Mouse (Mus musculus) hindbrain, embryonic 11.5 days (tissue): ENCODE data around the gene Strap. TPM values are rescaled to one million over a fixed set of nuclear protein-coding genes. Genes with fewer than 3 reads are reported as not detected.

Experiments
- ATAC-seq: fragments of 200-750 bp; cut with Nextera tagmentation; 2 replicates; pipeline ENCODE4 v1.8.0; 2017; ENCODE audit warnings: mild to moderate bottlenecking, moderate TSS enrichment, moderate library complexity; ENCODE audit not compliant: low FRiP score
- DNase-seq: peaks from one replicate; pipeline ENCODE4 v3.0.0-alpha.2; 2015; ENCODE audit warnings: low spot score
- H3K27ac ChIP-seq: fragments of 300-500 bp; sonication (generic); 2 replicates; pipeline ENCODE4 v1.5.1; 2014; ENCODE audit warnings: mild to moderate bottlenecking, low read depth, low read length
- H3K27me3 ChIP-seq: fragments of 300-500 bp; sonication (generic); 2 replicates; pipeline ENCODE4 v1.6.1; 2014; ENCODE audit warnings: mild to moderate bottlenecking, low read length, moderate library complexity, mixed read lengths; ENCODE audit not compliant: control insufficient read depth, insufficient read depth
- H3K36me3 ChIP-seq: fragments of 300-500 bp; sonication (generic); 2 replicates; pipeline ENCODE4 v1.6.1; 2014; ENCODE audit warnings: mild to moderate bottlenecking, low read length, moderate library complexity, mixed read lengths; ENCODE audit not compliant: control insufficient read depth, insufficient read depth
- H3K4me1 ChIP-seq: fragments of 300-500 bp; sonication (generic); replicated peaks from 2 replicates; pipeline ENCODE4 v1.6.1; 2014; ENCODE audit warnings: low read length, mixed read lengths; ENCODE audit not compliant: control insufficient read depth, insufficient read depth
- H3K4me2 ChIP-seq: fragments of 300-500 bp; sonication (generic); replicated peaks from 2 replicates; pipeline ENCODE4 v1.6.1; 2014; ENCODE audit warnings: mild to moderate bottlenecking, low read depth, low read length
- H3K4me3 ChIP-seq: fragments of 300-500 bp; sonication (generic); 2 replicates; pipeline ENCODE4 v1.5.1; 2014; ENCODE audit warnings: low read depth, low read length
- H3K9ac ChIP-seq: fragments of 300-500 bp; sonication (generic); 2 replicates; pipeline ENCODE4 v1.6.1; 2014; ENCODE audit warnings: low read depth, low read length
- H3K9me3 ChIP-seq: fragments of 300-500 bp; sonication (generic); 2 replicates; pipeline ENCODE4 v1.6.1; 2016; ENCODE audit warnings: low read length; ENCODE audit not compliant: control insufficient read depth
- WGBS: fragments of 180-500 bp; shearing (Covaris S2); extraction: QIAGEN DNeasy Blood & Tissue Kit; methylation state at CpG from one replicate; pipeline ENCODE4 v1.1.7; 2014; 5-methylcytosine and 5-hydroxymethylcytosine counted together
- polyA plus RNA-seq: library from polyadenylated mRNA; unstranded; fragments of >200 nt; fragmentation: Nextera tagmentation; extraction: Ambion mirVana; gene quantifications from 2 replicates; pipeline ENCODE4 v1.2.1, GENCODE M21; 2014

Gene Strap
- polyA plus RNA-seq, 1 experiment from 2014 or later: 245 TPM

- H3K27me3 ChIP-seq: no peaks in the 10 kb centered on the region
- H3K9me3 ChIP-seq: no peaks in the 10 kb centered on the region
- H3K4me3 ChIP-seq: no peak overlapping the region
- 51% methylated on average over 8 of the region's 8 CpGs for WGBS
- no peak overlapping the region for H3K4me2 ChIP-seq
- peak; percentile 34 for ATAC-seq
- H3K36me3 ChIP-seq: no peaks in the 10 kb centered on the region
- 0 out of 2 replicates have a peak, but pooled peaks cover 3% of the 10 kb centered on the region for H3K4me1 ChIP-seq
- H3K9ac ChIP-seq: no peak overlapping the region
- H3K27ac ChIP-seq: no peak overlapping the region
- DNase-seq: no peak
Measured at GRCm38 (mm10) chr6:137759681-137760080, 24.8 kb downstream of the Strap start.

DNA sequence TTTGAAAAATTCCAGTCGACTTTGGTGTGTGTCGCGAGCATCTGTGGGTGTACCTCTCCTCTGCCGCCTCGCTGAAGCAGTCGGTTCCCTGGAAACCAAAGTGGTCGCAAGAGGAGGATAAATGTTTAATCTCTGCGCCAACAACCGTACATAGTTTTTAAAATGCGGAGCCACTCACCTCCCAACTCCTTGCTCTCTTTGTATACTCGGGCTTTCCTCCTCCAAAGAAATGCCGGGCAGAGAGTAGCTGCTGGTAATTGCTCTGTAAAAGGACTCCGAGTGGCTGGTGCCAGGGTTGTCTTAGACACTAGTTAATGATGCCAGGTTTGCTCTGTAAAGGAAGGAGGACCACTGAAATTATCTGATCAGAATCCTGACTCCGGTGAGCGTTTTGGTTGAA, 26.1 kb downstream of the Strap start:
- Histone ChIP-seq H3K4me2 (no peak overlapping the region), H3K4me3 (no peak overlapping the region), H3K9ac (no peak overlapping the region), H3K27ac (no peak overlapping the region), H3K27me3 (no peaks in the 10 kb centered on the region), H3K36me3 (no peaks in the 10 kb centered on the region), H3K9me3 (no peaks in the 10 kb centered on the region), H3K4me1 (no peaks in the 10 kb centered on the region)
- no peak for ATAC-seq
- DNase-seq: no peak
- 87% methylated on average over 15 of the region's 15 CpGs for WGBS

DNA sequence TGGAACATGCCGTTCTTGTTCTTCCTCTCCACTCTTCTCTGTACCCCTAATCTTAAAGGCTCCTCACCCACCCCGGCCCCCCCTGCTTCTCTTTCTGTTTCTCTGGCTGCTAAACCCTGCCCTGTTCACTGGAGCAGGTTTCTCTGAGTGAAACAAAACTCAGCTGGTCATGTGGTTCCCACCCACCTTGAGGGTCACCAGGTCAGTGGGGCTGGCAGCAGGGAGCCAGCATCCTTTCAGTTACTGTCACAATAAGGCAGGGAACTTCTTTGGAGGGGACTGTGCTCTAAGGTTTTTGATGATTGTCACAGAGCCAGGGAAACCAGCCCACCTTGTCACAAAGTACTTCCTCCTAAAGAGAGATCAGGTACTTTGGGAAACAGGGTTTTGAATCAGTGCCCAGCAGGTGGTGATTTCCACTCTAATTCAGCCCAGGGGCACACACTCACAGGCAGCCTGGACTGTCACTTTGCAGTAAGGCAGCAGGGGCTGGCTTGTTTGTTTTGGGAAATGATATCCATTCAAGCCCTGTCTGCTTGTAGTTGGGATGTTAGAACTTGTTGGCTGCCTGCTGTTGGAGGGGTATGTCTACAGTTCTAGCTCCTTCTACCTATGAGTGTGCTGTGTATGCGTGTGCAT, 29.8 kb downstream of the Strap start:
- Histone ChIP-seq H3K27me3 (no peaks in the 10 kb centered on the region), H3K4me2 (no peak overlapping the region), H3K9me3 (no peaks in the 10 kb centered on the region), H3K4me1 (no peaks in the 10 kb centered on the region), H3K36me3 (no peaks in the 10 kb centered on the region), H3K4me3 (no peak overlapping the region), H3K9ac (no peak overlapping the region), H3K27ac (no peak overlapping the region)
- DNase-seq (no peak), ATAC-seq (no peak)
- WGBS: 35% methylated on average over 3 of the region's 3 CpGs

- DNase-seq: no peak
- ATAC-seq: no peak
- Histone ChIP-seq H3K4me3 (no peak overlapping the region), H3K9ac (no peak overlapping the region), H3K4me1 (no peaks in the 10 kb centered on the region), H3K27me3 (no peaks in the 10 kb centered on the region), H3K27ac (no peak overlapping the region), H3K9me3 (no peaks in the 10 kb centered on the region), H3K4me2 (no peak overlapping the region), H3K36me3 (no peaks in the 10 kb centered on the region)
Measured at GRCm38 (mm10) chr6:137766177-137766576, 31.3 kb downstream of the Strap start.

GRCm38 (mm10) chr6:137771621-137772250, 36.9 kb downstream of the Strap start:
- Histone ChIP-seq H3K9me3 (no peaks in the 10 kb centered on the region), H3K27me3 (no peaks in the 10 kb centered on the region), H3K27ac (no peak overlapping the region), H3K9ac (no peak overlapping the region), H3K36me3 (no peaks in the 10 kb centered on the region), H3K4me1 (no peaks in the 10 kb centered on the region), H3K4me2 (no peak overlapping the region), H3K4me3 (no peak overlapping the region)
- WGBS: 55% methylated on average over 3 of the region's 3 CpGs
- no peak; the same call in 1 of the 2 replicates for ATAC-seq
- DNase-seq: no peak

DNA sequence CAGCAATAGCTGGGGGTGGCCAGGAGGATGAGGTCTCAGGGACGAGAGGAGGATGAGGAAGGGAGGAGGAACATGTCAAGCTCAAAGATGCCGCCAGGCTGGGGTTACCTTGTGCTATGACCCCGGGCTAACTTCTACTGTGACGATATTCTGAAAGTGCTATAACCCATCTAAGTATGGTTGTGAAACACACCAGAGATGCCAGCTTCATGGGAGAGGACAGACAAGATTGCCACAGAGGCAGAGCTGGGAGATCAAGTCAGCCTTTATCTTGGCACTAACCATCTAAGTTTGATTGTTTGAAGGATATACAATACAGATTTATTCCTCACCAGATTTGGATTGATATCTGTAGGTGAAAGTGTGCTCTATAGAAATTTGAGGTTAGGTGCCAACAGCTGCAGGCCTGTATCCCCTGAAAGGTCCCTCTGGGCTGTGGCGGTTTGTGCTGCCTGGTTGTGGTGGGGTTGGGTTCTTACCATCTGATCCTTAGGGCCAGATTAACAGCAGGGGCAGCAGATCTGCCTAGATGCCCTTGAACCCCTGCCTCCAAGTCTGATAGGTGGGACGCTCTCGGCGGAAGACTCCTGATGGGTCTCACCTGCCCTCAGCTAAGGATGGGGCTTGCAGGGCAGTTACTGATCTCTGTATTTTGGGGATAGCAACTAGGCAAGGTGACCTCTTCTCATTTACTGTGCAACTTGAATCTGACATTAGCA, 38.2 kb downstream of the Strap start:
- Histone ChIP-seq H3K4me3 (no peak overlapping the region), H3K9ac (no peak overlapping the region), H3K9me3 (no peaks in the 10 kb centered on the region), H3K4me2 (no peak overlapping the region), H3K27me3 (no peaks in the 10 kb centered on the region), H3K4me1 (no peaks in the 10 kb centered on the region), H3K27ac (no peak overlapping the region), H3K36me3 (no peaks in the 10 kb centered on the region)
- ATAC-seq (no peak), DNase-seq (no peak)
- WGBS: 92% methylated on average over 8 of the region's 8 CpGs

- Histone ChIP-seq H3K27me3 (no peaks in the 10 kb centered on the region), H3K9ac (no peak overlapping the region), H3K27ac (no peak overlapping the region), H3K4me2 (no peak overlapping the region), H3K36me3 (no peaks in the 10 kb centered on the region), H3K4me3 (no peak overlapping the region), H3K4me1 (no peaks in the 10 kb centered on the region), H3K9me3 (no peaks in the 10 kb centered on the region)
- ATAC-seq: no peak
- WGBS: 90% methylated on average over 6 of the region's 6 CpGs
- DNase-seq: no peak
Measured at GRCm38 (mm10) chr6:137773637-137774028, 38.8 kb downstream of the Strap start.

GRCm38 (mm10) chr6:137774166-137774565, 39.3 kb downstream of the Strap start:
- Histone ChIP-seq H3K36me3 (no peaks in the 10 kb centered on the region), H3K27me3 (no peaks in the 10 kb centered on the region), H3K4me3 (no peak overlapping the region), H3K4me2 (no peak overlapping the region), H3K27ac (no peak overlapping the region), H3K9ac (no peak overlapping the region), H3K9me3 (no peaks in the 10 kb centered on the region), H3K4me1 (no peaks in the 10 kb centered on the region)
- 90% methylated on average over 13 of the region's 13 CpGs for WGBS
- ATAC-seq: no peak
- DNase-seq: no peak

DNA sequence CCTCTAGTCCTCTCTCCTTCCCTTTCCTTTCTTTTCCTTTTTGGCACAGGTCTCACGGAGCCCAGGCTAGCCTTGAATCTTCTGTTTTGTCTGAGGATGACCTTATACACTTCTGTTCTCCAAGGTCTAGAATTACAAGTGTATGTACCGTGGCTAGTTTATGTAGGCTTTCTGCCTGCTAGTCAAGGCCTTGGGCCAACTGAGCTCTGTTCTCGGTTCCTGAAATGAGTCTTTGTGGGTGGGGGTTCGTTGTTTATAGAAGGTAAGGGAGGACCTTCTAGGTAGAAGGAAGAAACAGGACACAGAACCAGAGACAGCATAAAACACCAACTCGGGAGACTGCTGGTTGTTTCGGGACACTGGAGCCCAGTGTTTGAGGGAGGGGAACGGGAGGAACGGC, 40.3 kb downstream of the Strap start:
- DNase-seq: no peak
- Histone ChIP-seq H3K27me3 (no peaks in the 10 kb centered on the region), H3K27ac (no peak overlapping the region), H3K36me3 (no peaks in the 10 kb centered on the region), H3K4me2 (no peak overlapping the region), H3K9me3 (no peaks in the 10 kb centered on the region), H3K4me3 (no peak overlapping the region), H3K9ac (no peak overlapping the region), H3K4me1 (no peaks in the 10 kb centered on the region)
- WGBS: 91% methylated on average over 8 of the region's 8 CpGs
- ATAC-seq: no peak
